Mouse (Mus musculus) heart, adult 2 months (tissue): ENCODE results near the gene Gm42906. TPM values are rescaled to one million over a fixed set of nuclear protein-coding genes. Genes with fewer than 3 reads are reported as not detected.
A peak's percentile ranks its signal among the peaks of the same experiment; 100 is the strongest.

Experiments
- DNase-seq, 2 experiments: peaks; one replicate each; pipeline ENCODE4 v3.0.0; 2021
- H3K27ac ChIP-seq: fragments of 200-600 bp; 2 replicates; pipeline ENCODE4 v1.8.1; 2022
- H3K27me3 ChIP-seq: fragments of 200-500 bp; 2 replicates; pipeline ENCODE4 v1.6.1; 2012; ENCODE audit warnings: mild to moderate bottlenecking, low read length, inconsistent platforms, mixed read lengths; ENCODE audit not compliant: control insufficient read depth, insufficient read depth
- H3K36me3 ChIP-seq: fragments of 200-500 bp; 2 replicates; pipeline ENCODE4 v1.6.1; 2012; ENCODE audit warnings: low read length, inconsistent platforms; ENCODE audit not compliant: control insufficient read depth, insufficient read depth
- H3K4me1 ChIP-seq: fragments of 200-500 bp; 2 replicates; pipeline ENCODE4 v1.6.1; 2011; ENCODE audit warnings: low read length; ENCODE audit not compliant: control insufficient read depth, insufficient read depth
- H3K4me3 ChIP-seq: fragments of 200-600 bp; 2 replicates; pipeline ENCODE4 v1.8.1; 2022
- H3K79me2 ChIP-seq: fragments of 200-500 bp; replicated peaks from 2 replicates; pipeline ENCODE4 v1.6.1; 2012; ENCODE audit warnings: mild to moderate bottlenecking, inconsistent platforms, low read length, moderate library complexity, mixed read lengths; ENCODE audit not compliant: control insufficient read depth, insufficient read depth
- H3K9ac ChIP-seq: fragments of 200-500 bp; 2 replicates; pipeline ENCODE4 v1.6.1; 2012; ENCODE audit warnings: low read depth, mild to moderate bottlenecking, control low read depth, inconsistent platforms, low read length, mixed read lengths
- CTCF ChIP-seq: fragments of 200-600 bp; IDR thresholded peaks from 2 replicates; pipeline ENCODE4 v1.8.1; 2022; ENCODE audit warnings: antibody characterized with exemption, mild to moderate bottlenecking, moderate library complexity
- EP300 ChIP-seq: fragments of 200-500 bp; IDR thresholded peaks from 2 replicates; pipeline ENCODE4 v1.6.1; 2011; ENCODE audit warnings: low read depth, low read length, control low read depth; ENCODE audit not compliant: insufficient read depth
- POLR2A ChIP-seq: fragments of 200-500 bp; IDR thresholded peaks from 2 replicates; pipeline ENCODE4 v1.6.1; 2011; ENCODE audit warnings: mild to moderate bottlenecking, low read depth, low read length, control low read depth; ENCODE audit not compliant: insufficient read depth
- WGBS: fragments of 180-500 bp; shearing (Covaris S2); methylation state at CpG from one replicate; pipeline ENCODE4 v1.1.7; 2018; 5-methylcytosine and 5-hydroxymethylcytosine counted together
- intact Hi-C: fragments of 180-260 bp; cut with DNase I; formaldehyde crosslinking; loops from one replicate; pipeline ENCODE4 v1.15.1; 2025
- long read RNA-seq: library from polyadenylated mRNA; stranded (forward); transcript quantifications from one replicate; pipeline ENCODE4 v2.0.0, GENCODE M21; 2021
- polyA plus RNA-seq: library from polyadenylated mRNA; depleted of rRNA; stranded (reverse); fragments of >200 nt; gene quantifications from 2 replicates; pipeline ENCODE4 v1.2.3, GENCODE M21; 2012; rRNA removed
- total RNA-seq, 2 experiments: library from RNA; stranded (reverse); gene quantifications; 2 replicates each; pipeline ENCODE4 v1.2.3; 2021

Gene Gm42906
- 1 to 10 TPM in 1 of 2 experiments, not detected in 1; 2.9 TPM for total RNA-seq
- polyA plus RNA-seq = not detected in 2 replicates
- long read RNA-seq, partial matches to known transcripts = 0 of 1 reads
- long read RNA-seq, other reads (novel, unspliced or antisense) = 1 of 1 reads

DNA sequence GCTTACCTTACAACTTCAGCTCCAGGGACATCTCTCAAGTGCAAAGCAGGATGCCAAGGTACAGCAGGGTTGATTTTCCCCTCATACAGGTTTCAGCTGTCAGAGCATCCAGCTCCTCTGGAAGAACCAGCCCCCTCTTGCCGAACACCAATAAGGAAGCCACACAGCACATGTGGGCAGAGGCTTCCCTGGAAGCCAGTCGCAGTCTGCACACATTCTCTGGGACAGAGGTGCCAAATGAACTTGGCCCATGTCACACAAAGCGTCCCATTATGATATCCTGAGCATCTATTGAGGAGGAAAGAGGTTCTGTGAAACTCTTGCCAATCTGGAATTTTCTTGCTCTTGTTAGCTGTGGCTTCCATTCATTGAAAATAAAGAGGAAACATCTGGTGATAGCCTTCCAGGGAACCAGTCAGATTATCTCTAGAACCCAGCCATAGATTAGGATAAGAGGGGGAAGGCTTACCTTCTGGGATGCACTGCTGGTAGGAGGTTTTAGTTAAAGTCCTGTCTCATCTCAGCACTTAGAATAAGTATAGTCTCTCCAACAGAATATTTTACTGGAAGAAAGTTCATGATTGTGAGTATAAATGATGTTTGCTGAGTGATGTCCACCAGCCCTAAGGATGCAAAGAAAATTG, at the start of gene Gm42906:
TSS of gene Gm42906 (minus strand) at position 51 of the 644 bp plus-strand sequence.
- TF ChIP-seq POLR2A (no peak), CTCF (no peak), EP300 (no peak)
- no peak within 1 kb of the TSS for H3K9ac ChIP-seq
- intact Hi-C loops = no loop called here
- no peaks in the 10 kb centered on the region for H3K36me3 ChIP-seq
- H3K79me2 ChIP-seq = no peaks in the 10 kb centered on the region
- 16% methylated on average over 3 of the region's 3 CpGs for WGBS
- H3K4me1 ChIP-seq = peaks cover 3% of the 10 kb centered on the region; the same call in 1 of the 2 replicates
- H3K27me3 ChIP-seq = no peaks in the 10 kb centered on the region
- no peak within 1 kb of the TSS for H3K4me3 ChIP-seq
- no peak within 1 kb of the TSS for H3K27ac ChIP-seq
- no peak for DNase-seq

DNA sequence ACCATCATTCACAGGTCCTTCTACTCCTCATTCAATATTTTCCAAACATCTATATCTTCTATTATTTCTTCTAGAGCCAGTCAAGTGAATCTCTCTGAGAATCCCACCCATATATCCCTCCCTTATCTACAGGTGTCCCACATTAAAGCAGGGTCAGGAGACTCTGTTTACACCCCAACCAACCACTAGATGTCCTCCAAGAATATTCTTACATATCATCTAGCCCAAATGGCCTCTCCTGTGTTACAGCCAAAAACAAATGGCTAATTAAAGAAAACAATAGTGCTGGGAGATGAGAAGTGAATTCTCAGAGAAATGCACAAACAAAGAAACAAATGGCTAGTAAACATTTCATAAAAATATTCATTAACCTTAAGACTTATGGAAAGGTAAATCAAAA, 17.7 kb upstream of the Gm42906 start:
- no peak for DNase-seq

DNA sequence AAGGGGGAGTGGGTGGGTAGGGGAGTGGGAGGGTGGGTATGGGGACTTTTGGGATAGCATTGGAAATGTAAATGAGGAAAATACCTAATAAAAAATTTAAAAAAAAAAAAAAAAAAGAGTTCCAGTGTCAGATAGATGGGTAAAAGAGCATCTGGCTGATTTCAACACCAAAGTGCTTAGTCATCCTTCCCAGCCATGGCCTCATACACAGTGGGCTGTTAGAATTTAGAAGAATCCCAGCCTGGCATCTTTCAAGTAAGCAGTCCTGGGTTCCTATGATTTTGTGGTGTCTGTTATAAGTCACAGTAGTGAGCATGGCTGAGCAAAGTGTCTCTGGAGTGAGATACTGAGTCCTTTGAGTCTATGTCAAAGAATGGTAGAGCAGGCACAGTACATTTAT, 7.1 kb upstream of the Gm42906 start:
- H3K27ac ChIP-seq = no peak overlapping the region
- intact Hi-C loops = no loop called here
- no peaks in the 10 kb centered on the region for H3K27me3 ChIP-seq
- H3K4me1 ChIP-seq = no peaks in the 10 kb centered on the region
- H3K4me3 ChIP-seq = no peak overlapping the region
- TF ChIP-seq EP300 (no peak), CTCF (no peak), POLR2A (no peak)
- H3K9ac ChIP-seq = no peak overlapping the region
- no peak for DNase-seq
- H3K79me2 ChIP-seq = no peaks in the 10 kb centered on the region
- H3K36me3 ChIP-seq = no peaks in the 10 kb centered on the region

More for the DNA sequence above, 17.7 kb upstream of the Gm42906 start:
- no peak overlapping the region for H3K27ac ChIP-seq
- H3K4me3 ChIP-seq = no peak overlapping the region
- no peaks in the 10 kb centered on the region for H3K36me3 ChIP-seq
- TF ChIP-seq POLR2A = no peak
- no peak for TF ChIP-seq EP300
- TF ChIP-seq CTCF = 0 out of 2 replicates have a peak, but pooled peaks have one; percentile 16
- no peaks in the 10 kb centered on the region for H3K4me1 ChIP-seq
- no peaks in the 10 kb centered on the region for H3K27me3 ChIP-seq
- intact Hi-C loops = no loop called here
- no peak overlapping the region for H3K9ac ChIP-seq
- no peaks in the 10 kb centered on the region for H3K79me2 ChIP-seq

DNA sequence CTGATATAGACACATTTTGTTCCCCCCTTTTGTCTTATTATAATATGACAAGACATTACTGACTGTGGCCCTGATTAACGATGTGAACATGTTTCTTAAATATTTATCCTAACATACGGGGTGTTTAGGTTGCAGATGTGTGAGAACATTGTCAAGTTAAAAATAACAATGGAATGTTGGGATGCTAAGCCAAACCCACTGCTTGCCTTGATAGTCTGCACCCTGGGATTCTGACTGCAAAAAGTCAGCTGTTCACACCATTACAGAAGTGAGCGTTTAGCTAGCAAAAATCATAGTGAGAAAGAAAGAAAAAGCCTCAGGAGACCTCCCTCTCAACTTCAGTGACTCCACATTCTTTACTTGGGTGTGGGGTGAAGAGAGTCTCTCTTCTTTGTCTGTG, 1.5 kb downstream of the Gm42906 start:
- no peaks in the 10 kb centered on the region for H3K36me3 ChIP-seq
- H3K9ac ChIP-seq = no peak overlapping the region
- no peak for TF ChIP-seq CTCF
- no peak for TF ChIP-seq EP300
- TF ChIP-seq POLR2A = no peak
- no peak for DNase-seq
- H3K79me2 ChIP-seq = no peaks in the 10 kb centered on the region
- H3K27me3 ChIP-seq = no peaks in the 10 kb centered on the region
- no peak overlapping the region for H3K4me3 ChIP-seq
- no peak overlapping the region for H3K27ac ChIP-seq
- peaks cover 3% of the 10 kb centered on the region; the same call in 1 of the 2 replicates for H3K4me1 ChIP-seq
- WGBS = 38% methylated on average over 3 of the region's 3 CpGs
- intact Hi-C loops = no loop called here

DNA sequence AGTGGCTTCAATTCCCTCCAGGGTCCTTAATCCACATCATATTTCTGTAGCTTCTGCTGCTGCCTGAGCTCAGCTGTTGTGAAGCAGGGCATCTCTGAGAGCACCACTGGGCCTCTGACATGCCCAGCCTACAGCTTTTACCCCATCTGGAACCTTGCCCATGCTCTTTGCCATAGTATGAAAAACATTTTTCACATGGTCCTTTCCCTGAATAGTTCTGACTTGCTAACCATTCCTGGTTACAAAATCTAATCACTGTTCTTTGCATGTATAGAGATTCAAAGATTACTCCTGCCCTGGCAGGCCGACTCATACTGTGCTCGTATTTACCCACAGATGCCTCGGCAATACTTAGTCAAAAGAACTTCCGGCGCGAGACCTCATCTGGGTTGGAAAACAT, 5.3 kb downstream of the Gm42906 start:
- Histone ChIP-seq H3K27ac (no peak overlapping the region), H3K36me3 (no peaks in the 10 kb centered on the region), H3K4me1 (peaks cover 3% of the 10 kb centered on the region; the same call in 1 of the 2 replicates), H3K9ac (no peak overlapping the region), H3K79me2 (no peaks in the 10 kb centered on the region), H3K27me3 (no peaks in the 10 kb centered on the region), H3K4me3 (no peak overlapping the region)
- no peak for TF ChIP-seq CTCF
- TF ChIP-seq EP300 = no peak
- no peak for TF ChIP-seq POLR2A
- intact Hi-C loops = no loop called here
- no peak for DNase-seq
- WGBS = 89% methylated on average over 6 of the region's 6 CpGs

DNA sequence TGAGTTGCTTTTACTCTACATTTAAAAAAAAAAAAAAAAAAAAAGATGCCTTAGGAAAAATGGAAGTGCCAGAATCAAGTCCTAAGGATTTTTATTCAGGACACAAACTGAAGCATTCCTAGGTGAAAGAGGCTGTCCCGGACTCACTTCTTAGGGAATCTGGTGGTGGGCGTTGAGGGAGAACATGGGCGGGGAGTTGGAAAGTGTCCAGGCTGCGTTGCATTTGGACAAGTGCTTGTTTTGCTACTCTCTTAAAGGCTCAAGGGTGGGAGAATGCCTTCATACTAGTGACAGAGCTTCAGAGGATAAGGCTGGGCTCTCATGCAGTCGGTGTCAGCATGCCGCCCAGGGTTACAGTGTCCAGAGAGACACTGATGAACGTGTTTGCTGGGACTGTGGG, 6.1 kb downstream of the Gm42906 start:
- no peak for DNase-seq
- H3K79me2 ChIP-seq = no peaks in the 10 kb centered on the region
- no peak overlapping the region for H3K9ac ChIP-seq
- intact Hi-C loops = no loop called here
- H3K27ac ChIP-seq = no peak overlapping the region
- TF ChIP-seq CTCF (no peak), EP300 (no peak), POLR2A (no peak)
- H3K27me3 ChIP-seq = no peaks in the 10 kb centered on the region
- peaks cover 3% of the 10 kb centered on the region; the same call in 1 of the 2 replicates for H3K4me1 ChIP-seq
- 34% methylated on average over 7 of the region's 7 CpGs for WGBS
- H3K4me3 ChIP-seq = no peak overlapping the region
- H3K36me3 ChIP-seq = no peaks in the 10 kb centered on the region
